ENCODE assay signal across 16 mouse cellular contexts in genomic region chr6:111733926-111734325, GRCm38 (mm10).
DNase-seq lines count a peak whose midpoint lies in the region; ATAC-seq lines count a peak whose summit lies in the region.
"Had no signal": no experiment of that assay in that cellular context is flagged by ENCODE, and none has a peak within 500 bp of the region (broad histone marks: within the 10 kb centered on the region; RNA-seq: fewer than 3 reads in every experiment).

No protein-coding gene starts in this region.

- peak; percentile 69 for ATAC-seq in frontal cortex, adult (ENCODE audit: low TSS enrichment)
- no peak for ATAC-seq in intestine, embryonic 15.5 days
- ATAC-seq: midbrain, embryonic 16.5 days; Patski had no signal

- no peak overlapping the region for H3K4me3 ChIP-seq in intestine, embryonic 15.5 days (replicated peaks)
- H3K4me3 ChIP-seq: embryonic facial prominence, embryonic 15.5 days had no signal

- no peak overlapping the region for H3K4me2 ChIP-seq in intestine, embryonic 15.5 days (replicated peaks)
- H3K4me2 ChIP-seq: embryonic facial prominence, embryonic 15.5 days had no signal

- DNase-seq in frontal cortex, postnatal 36 days (ENCODE audit: low spot score in 2 of 2) = no peak
- peak; percentile 92 for DNase-seq in brain, adult 2 months (ENCODE audit: low read depth, low spot score)
- peak; percentile 46 to 71 for DNase-seq in cerebellum, postnatal 10 days
- peak; percentile 9 to 37 for DNase-seq in layer of hippocampus, postnatal 14 days (ENCODE audit: low spot score in 2 of 2)
- no peak for DNase-seq in gastrocnemius, postnatal 14 days
- no peak for DNase-seq in urinary bladder, postnatal 14 days (ENCODE audit: low spot score)
- DNase-seq: heart, postnatal 36 days; kidney, postnatal 36 days; lung, postnatal 36 days; retina, postnatal 1 day; thymus, adult 2 months had no signal

- no peaks in the 10 kb centered on the region for H3K9me3 ChIP-seq in intestine, embryonic 15.5 days
- H3K9me3 ChIP-seq: embryonic facial prominence, embryonic 15.5 days had no signal

- intact Hi-C loops in gastrocnemius, postnatal 14 days (cut with DNase I; ENCODE audit: low total_unique reads) = no loop called here

- no peaks in the 10 kb centered on the region for H3K36me3 ChIP-seq in intestine, embryonic 15.5 days
- H3K36me3 ChIP-seq: embryonic facial prominence, embryonic 15.5 days had no signal

- no peaks in the 10 kb centered on the region for H3K27me3 ChIP-seq in intestine, embryonic 15.5 days (replicated peaks)
- H3K27me3 ChIP-seq: embryonic facial prominence, embryonic 15.5 days; Patski had no signal

- H3K27ac ChIP-seq in intestine, embryonic 15.5 days = no peak overlapping the region
- H3K27ac ChIP-seq: embryonic facial prominence, embryonic 15.5 days had no signal

- H3K4me1 ChIP-seq in intestine, embryonic 15.5 days (replicated peaks) = no peaks in the 10 kb centered on the region
- H3K4me1 ChIP-seq: embryonic facial prominence, embryonic 15.5 days had no signal

- WGBS in intestine, embryonic 15.5 days = 88% methylated on average over 3 of the region's 3 CpGs

- no peak overlapping the region for H3K9ac ChIP-seq in intestine, embryonic 15.5 days
- H3K9ac ChIP-seq: embryonic facial prominence, embryonic 15.5 days had no signal

Comparison
In these comparisons a context has a peak if more than half of its experiments do, and no peak if none do; other contexts are left out.
1. DNase-seq: peak in brain, adult 2 months (single experiment), cerebellum, postnatal 10 days (2 of 2) and layer of hippocampus, postnatal 14 days (2 of 2); none in frontal cortex, postnatal 36 days (0 of 2), gastrocnemius, postnatal 14 days (single experiment) and urinary bladder, postnatal 14 days (single experiment).